Mouse (Mus musculus) natural killer cell, adult 2 months (primary cell): ENCODE results near the gene Nppc.

Experiments used
- DNase-seq, 2 experiments: peaks; one replicate each; pipeline ENCODE4 v3.0.0; 2022; ENCODE audit warnings: low spot score in 2 of 2

The Nppc gene

DNA sequence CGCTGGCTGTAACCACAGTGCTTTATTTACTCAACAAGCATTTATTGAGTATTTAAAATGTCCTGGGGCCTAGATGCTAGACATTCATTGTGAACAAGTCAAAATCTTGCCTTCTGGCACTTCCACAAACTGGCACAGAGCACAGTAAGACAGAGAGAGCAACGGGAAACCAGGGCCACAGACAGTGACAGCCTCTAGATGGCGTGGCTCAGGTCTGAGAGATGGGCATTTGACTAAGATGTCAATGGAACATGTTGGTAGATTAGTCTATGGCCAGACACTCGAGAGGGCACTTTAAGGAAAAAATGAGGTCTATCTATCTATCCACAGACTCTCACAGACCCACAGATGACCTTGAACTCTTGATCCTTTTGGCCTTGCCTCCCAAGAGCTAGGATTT is 17.7 kb downstream of the Nppc start:
- no peak for DNase-seq

- DNase-seq = peak; percentile 21 to 62
Observed at GRCm38 (mm10) chr1:86650272-86650671, 20.1 kb downstream of the Nppc start.

- DNase-seq = no peak
Observed at GRCm38 (mm10) chr1:86647517-86647916, 22.9 kb downstream of the Nppc start.

DNA sequence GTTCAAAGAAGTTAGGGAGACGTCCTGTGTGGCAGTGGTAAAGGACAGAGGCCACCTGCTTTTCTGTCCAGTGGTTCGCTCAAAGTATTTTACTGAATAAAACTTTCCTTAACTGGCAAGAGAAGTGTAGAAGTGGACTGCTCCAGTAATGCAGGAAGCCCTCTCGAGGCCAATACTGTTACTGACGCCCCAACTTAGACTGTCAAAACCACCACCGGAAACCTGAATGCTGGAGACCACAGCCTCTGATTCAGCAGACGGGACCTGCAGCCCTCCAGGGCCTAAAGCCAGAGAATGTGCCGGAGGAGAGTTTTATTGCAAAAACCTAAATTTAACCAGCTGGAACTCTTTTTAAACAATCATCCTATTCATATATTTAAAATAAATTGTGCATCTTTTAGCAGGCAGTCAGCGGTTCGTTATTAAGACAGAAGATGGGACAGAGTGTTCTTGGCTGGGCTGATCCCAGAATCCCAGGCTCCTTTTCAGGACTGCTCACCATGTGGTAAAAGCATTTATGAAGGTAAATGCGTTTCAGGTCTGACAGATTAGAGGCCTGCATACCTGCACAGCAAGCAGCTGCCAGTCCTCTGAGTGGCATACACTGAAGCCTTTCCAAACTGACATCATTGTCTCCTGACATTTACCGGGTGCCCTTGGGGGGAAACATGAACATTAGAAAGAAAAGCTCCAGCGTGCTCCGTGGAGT is 27.1 kb downstream of the Nppc start:
- DNase-seq = peak; percentile 41 to 57

GRCm38 (mm10) chr1:86634751-86635359 is 35.5 kb downstream of the Nppc start:
- no peak for DNase-seq

GRCm38 (mm10) chr1:86633840-86634750 is 36.3 kb downstream of the Nppc start:
- DNase-seq = no peak

- DNase-seq = no peak
Observed at GRCm38 (mm10) chr1:86633434-86633833, 36.9 kb downstream of the Nppc start.

GRCm38 (mm10) chr1:86632732-86633380 is 37.5 kb downstream of the Nppc start:
- no peak for DNase-seq

- no peak for DNase-seq
Observed at GRCm38 (mm10) chr1:86630527-86630926, 39.8 kb downstream of the Nppc start.

- DNase-seq = no peak
Observed at GRCm38 (mm10) chr1:86629936-86630335, 40.4 kb downstream of the Nppc start.

GRCm38 (mm10) chr1:86628270-86628669 is 42.1 kb downstream of the Nppc start:
- DNase-seq = no peak

DNA sequence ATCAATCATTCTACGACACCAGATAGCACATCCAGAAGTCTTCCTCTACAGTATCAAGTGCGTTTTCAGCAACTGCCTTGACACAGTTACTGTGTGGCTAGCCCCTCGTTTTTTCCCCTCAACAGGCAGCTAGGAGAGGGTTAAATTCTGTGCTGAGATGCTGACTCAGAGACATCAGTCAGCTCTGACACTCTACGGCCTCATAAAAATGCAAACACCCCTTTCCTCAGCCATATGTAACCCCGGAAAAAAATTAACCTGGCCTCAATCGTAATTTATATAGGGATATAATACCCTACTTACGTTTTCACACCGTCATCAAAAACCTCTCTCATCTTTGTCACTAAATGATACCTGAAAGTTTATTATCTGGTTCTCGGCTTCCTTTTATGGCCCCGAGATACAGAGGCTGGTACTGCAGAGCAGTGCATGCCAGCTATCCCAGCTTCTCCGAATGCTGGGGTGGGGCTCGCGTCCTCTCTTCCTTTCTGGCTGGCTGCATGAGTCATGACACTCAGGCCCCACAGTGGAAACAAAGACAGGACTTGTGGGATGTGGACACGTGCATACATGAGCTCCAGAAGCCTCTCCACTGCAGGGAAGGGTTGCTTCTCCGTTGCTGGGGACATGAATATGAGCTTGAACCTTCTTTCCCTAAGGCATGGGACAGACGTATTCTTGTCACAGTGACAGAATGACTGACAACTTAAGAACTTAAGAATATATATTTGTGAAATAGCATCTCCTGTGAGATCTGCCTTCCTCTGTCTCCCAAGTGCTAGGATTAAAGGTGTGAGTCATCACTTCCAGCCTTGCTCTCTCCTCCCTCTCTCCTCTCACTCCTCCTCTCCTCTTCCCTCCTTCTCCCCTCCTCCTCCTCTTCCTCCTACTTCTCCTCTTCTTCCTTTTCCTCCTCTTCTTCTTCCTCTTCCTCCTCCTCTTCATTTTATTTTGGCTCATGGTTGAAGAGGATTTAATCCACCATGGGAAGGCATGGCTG is 47.1 kb downstream of the Nppc start:
- no peak for DNase-seq

DNA sequence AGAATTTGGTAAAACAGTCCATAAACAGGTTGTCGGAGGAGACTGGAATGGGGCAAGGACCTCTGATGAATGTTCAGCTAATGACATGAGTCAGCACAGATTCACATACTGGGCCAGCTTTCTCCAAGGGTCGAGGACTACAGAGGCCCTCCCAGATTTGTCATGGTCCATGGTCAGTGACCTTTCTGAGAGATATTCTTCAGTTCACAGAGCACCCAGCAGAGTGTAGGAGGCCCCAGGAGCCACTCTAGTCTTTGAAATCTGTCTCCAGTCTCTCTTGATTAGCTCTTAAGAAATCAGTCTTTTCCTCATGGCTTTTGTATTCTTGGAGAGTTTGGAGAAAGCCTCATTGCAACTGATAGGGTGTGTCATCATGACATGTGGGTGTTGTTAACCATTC is 48.1 kb downstream of the Nppc start:
- DNase-seq = no peak

GRCm38 (mm10) chr1:86618454-86619125 is 51.8 kb downstream of the Nppc start:
- peak; percentile 16 to 48 for DNase-seq
